Mouse (Mus musculus) lung, adult 2 months (tissue): Measurements from ENCODE around the gene Uvrag.

Source experiments
- CTCF ChIP-seq: fragments of 200-500 bp; IDR thresholded peaks from 2 replicates; pipeline ENCODE4 v1.5.1; 2011; ENCODE audit warnings: mild to moderate bottlenecking, low read length, control low read depth; ENCODE audit not compliant: insufficient read depth
- POLR2A ChIP-seq: fragments of 200-500 bp; IDR thresholded peaks from 2 replicates; pipeline ENCODE4 v1.6.1; 2011; ENCODE audit warnings: low read depth, mild to moderate bottlenecking, control low read depth, low read length, borderline replicate concordance; ENCODE audit errors: extremely low read depth

- TF ChIP-seq CTCF, result no peak
- no peak for TF ChIP-seq POLR2A
Observed at GRCm38 (mm10) chr7:99043923-99044322, 97.0 kb downstream of the Uvrag start.
